Mouse (Mus musculus): ENCODE results near the gene Rspry1. TPM values are rescaled to one million over a fixed set of nuclear protein-coding genes. Genes with fewer than 3 reads are reported as not detected.

Rspry1 gene
- total RNA-seq, 2 experiments from 2014 or later = 16.7 to 17.1 TPM

- no peak for DNase-seq
Measured at GRCm38 (mm10) chr8:94604030-94604429, 2.3 kb downstream of the Rspry1 start.

GRCm38 (mm10) chr8:94607064-94607463 lies 5.3 kb downstream of the Rspry1 start:
- no peak for DNase-seq

GRCm38 (mm10) chr8:94624885-94625284 lies 23.1 kb downstream of the Rspry1 start:
- no peak for DNase-seq

- no peak for DNase-seq
Measured at GRCm38 (mm10) chr8:94633564-94634194, 31.9 kb downstream of the Rspry1 start.

GRCm38 (mm10) chr8:94634211-94634610 lies 32.5 kb downstream of the Rspry1 start:
- DNase-seq = no peak

- no peak for DNase-seq
Measured at GRCm38 (mm10) chr8:94641183-94641582, 39.4 kb downstream of the Rspry1 start.

GRCm38 (mm10) chr8:94641938-94642337 lies 40.2 kb downstream of the Rspry1 start:
- DNase-seq = no peak

GRCm38 (mm10) chr8:94645202-94645601 lies 43.5 kb downstream of the Rspry1 start:
- DNase-seq = no peak

- DNase-seq = no peak
Measured at GRCm38 (mm10) chr8:94646165-94646564, 44.4 kb downstream of the Rspry1 start.

GRCm38 (mm10) chr8:94649496-94649895 lies 47.8 kb downstream of the Rspry1 start:
- no peak for DNase-seq

- no peak for DNase-seq
Measured at GRCm38 (mm10) chr8:94652951-94653350, 51.2 kb downstream of the Rspry1 start.

GRCm38 (mm10) chr8:94654994-94655393 lies 53.3 kb downstream of the Rspry1 start:
- no peak for DNase-seq

GRCm38 (mm10) chr8:94658031-94658430 lies 56.3 kb downstream of the Rspry1 start:
- DNase-seq = no peak

- no peak for DNase-seq
Measured at GRCm38 (mm10) chr8:94660418-94660817, 58.7 kb downstream of the Rspry1 start.

- DNase-seq = no peak
Measured at GRCm38 (mm10) chr8:94664722-94665121, 63.0 kb downstream of the Rspry1 start.

- DNase-seq = peak; percentile 97
Measured at GRCm38 (mm10) chr8:94666456-94667308, 64.9 kb downstream of the Rspry1 start, which contains the start of gene Arl2bp. Arl2bp (plus strand) TSS chr8:94666600.

GRCm38 (mm10) chr8:94674384-94674783 lies 72.6 kb downstream of the Rspry1 start:
- no peak for DNase-seq

GRCm38 (mm10) chr8:94675923-94676322 lies 74.2 kb downstream of the Rspry1 start:
- no peak for DNase-seq

- DNase-seq = no peak
Measured at GRCm38 (mm10) chr8:94678582-94678981, 76.8 kb downstream of the Rspry1 start.

GRCm38 (mm10) chr8:94680414-94680813 lies 78.7 kb downstream of the Rspry1 start:
- no peak for DNase-seq

- no peak for DNase-seq
Measured at GRCm38 (mm10) chr8:94682732-94683524, 81.2 kb downstream of the Rspry1 start.

GRCm38 (mm10) chr8:94684287-94684686 lies 82.5 kb downstream of the Rspry1 start:
- DNase-seq = no peak

- no peak for DNase-seq
Measured at GRCm38 (mm10) chr8:94685953-94686352, 84.2 kb downstream of the Rspry1 start.

Measured in heart, postnatal 4 days (tissue).